In the genomic region with DNA sequence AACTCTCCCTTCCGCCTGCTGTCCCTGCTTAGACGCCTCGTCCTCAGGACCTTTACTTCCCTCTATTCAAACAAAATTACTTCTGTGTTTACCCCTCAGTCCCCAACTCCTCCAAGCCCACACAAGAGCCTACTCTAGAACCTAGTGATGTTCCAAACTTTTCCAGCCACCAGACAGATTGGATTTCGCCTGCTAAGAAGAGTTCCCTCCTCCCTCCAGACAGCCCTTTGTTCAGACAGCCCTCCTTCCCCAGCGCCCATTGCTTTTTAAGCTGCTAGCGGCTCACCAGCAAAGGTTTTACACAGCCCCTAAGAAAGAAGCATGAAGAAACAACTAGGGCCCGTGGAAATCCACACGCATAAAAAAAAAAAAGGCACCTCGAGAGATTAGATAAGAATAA, we compare ENCODE assay signal across 9 mouse cellular contexts. TPM values are rescaled to one million over a fixed set of nuclear protein-coding genes. Genes with fewer than 3 reads are reported as not detected.
DNase-seq lines count a peak whose midpoint lies in the region; ATAC-seq and TF ChIP-seq lines count a peak whose summit lies in the region.
"Had no signal": no experiment of that assay in that cellular context is flagged by ENCODE, and none has a peak within 500 bp of the region (broad histone marks: within the 10 kb centered on the region; RNA-seq: fewer than 3 reads in every experiment).

No protein-coding gene starts in this region.

- no peak for TF ChIP-seq CTCF in kidney, postnatal 0 days (IDR thresholded peaks at IDR 0.05; ENCODE audit: low read depth)

- H3K27ac ChIP-seq in kidney, postnatal 0 days, result no peak overlapping the region
- H3K27ac ChIP-seq in forebrain, embryonic 12.5 days, result no peak overlapping the region
- H3K27ac ChIP-seq in limb, embryonic 10.5 days, result peak overlapping the region; percentile 36; the same call in 1 of the 2 replicates
- H3K27ac ChIP-seq in neural tube, embryonic 12.5 days, result no peak overlapping the region

- H3K4me3 ChIP-seq in kidney, postnatal 0 days (replicated peaks; ENCODE audit: low read depth, low read length), result no peak overlapping the region
- peak overlapping the region; percentile 72 for H3K4me3 ChIP-seq in forebrain, embryonic 12.5 days (replicated peaks)
- peak overlapping the region; percentile 83 for H3K4me3 ChIP-seq in limb, embryonic 10.5 days
- H3K4me3 ChIP-seq in neural tube, embryonic 12.5 days, result 0 out of 2 replicates have a peak overlapping the region, but pooled peaks have one; percentile 52

- WGBS in kidney, postnatal 0 days, result 59% methylated on average over 9 of the region's 9 CpGs
- WGBS in forebrain, embryonic 12.5 days, result 20% methylated on average over 9 of the region's 9 CpGs
- 27% methylated on average over 9 of the region's 9 CpGs for WGBS in limb, embryonic 10.5 days
- WGBS in neural tube, embryonic 12.5 days, result 23% methylated on average over 9 of the region's 9 CpGs

- ATAC-seq in kidney, postnatal 0 days (replicated peaks; ENCODE audit: low FRiP score, low read depth), result no peak
- no peak for ATAC-seq in forebrain, embryonic 12.5 days (ENCODE audit: low FRiP score)
- no peak for ATAC-seq in neural tube, embryonic 12.5 days (ENCODE audit: low FRiP score, low read depth)

- peak overlapping the region; percentile 99; the same call in 1 of the 2 replicates for H3K4me2 ChIP-seq in kidney, postnatal 0 days (ENCODE audit: low read length)
- peak overlapping the region; percentile 90 for H3K4me2 ChIP-seq in forebrain, embryonic 12.5 days
- peak overlapping the region; percentile 91 for H3K4me2 ChIP-seq in neural tube, embryonic 12.5 days (replicated peaks)

- no peaks in the 10 kb centered on the region for H3K36me3 ChIP-seq in kidney, postnatal 0 days (ENCODE audit: insufficient read depth, low read length)
- peaks cover 14% of the 10 kb centered on the region for H3K36me3 ChIP-seq in forebrain, embryonic 12.5 days (replicated peaks)
- peaks cover 16% of the 10 kb centered on the region for H3K36me3 ChIP-seq in limb, embryonic 10.5 days
- H3K36me3 ChIP-seq in neural tube, embryonic 12.5 days, result peaks cover 8% of the 10 kb centered on the region

- H3K9me3 ChIP-seq in kidney, postnatal 0 days (replicated peaks; ENCODE audit: low read length), result no peaks in the 10 kb centered on the region
- 0 out of 2 replicates have a peak, but pooled peaks cover 2% of the 10 kb centered on the region for H3K9me3 ChIP-seq in forebrain, embryonic 12.5 days
- no peaks in the 10 kb centered on the region for H3K9me3 ChIP-seq in limb, embryonic 10.5 days (replicated peaks)
- H3K9me3 ChIP-seq in neural tube, embryonic 12.5 days, result no peaks in the 10 kb centered on the region

- DNase-seq in kidney, postnatal 0 days (ENCODE audit: low spot score), result no peak
- DNase-seq in kidney, postnatal 36 days, result no peak
- DNase-seq in limb, embryonic 10.5 days (ENCODE audit: low spot score), result no peak
- DNase-seq in yolk sac, embryonic 10.5 days (ENCODE audit: low spot score), result no peak
- no peak for DNase-seq in lung, postnatal 4 days
- no peak for DNase-seq in embryo, embryonic 9.5 days (ENCODE audit: extremely low spot score)
- DNase-seq: thymus, adult 18-20 months had no signal

- no peak overlapping the region for H3K9ac ChIP-seq in kidney, postnatal 0 days (ENCODE audit: low read depth, low read length)
- H3K9ac ChIP-seq in forebrain, embryonic 12.5 days, result 0 out of 2 replicates have a peak overlapping the region, but pooled peaks have one; percentile 84
- 0 out of 2 replicates have a peak overlapping the region, but pooled peaks have one; percentile 82 for H3K9ac ChIP-seq in neural tube, embryonic 12.5 days

- H3K4me1 ChIP-seq in kidney, postnatal 0 days (replicated peaks; ENCODE audit: insufficient read depth, low read length), result peaks cover 17% of the 10 kb centered on the region; the same call in 1 of the 2 replicates
- H3K4me1 ChIP-seq in forebrain, embryonic 12.5 days, result peaks cover 40% of the 10 kb centered on the region
- peaks cover 59% of the 10 kb centered on the region for H3K4me1 ChIP-seq in limb, embryonic 10.5 days
- H3K4me1 ChIP-seq in neural tube, embryonic 12.5 days, result peaks cover 33% of the 10 kb centered on the region

- no peaks in the 10 kb centered on the region for H3K27me3 ChIP-seq in kidney, postnatal 0 days (ENCODE audit: insufficient read depth, low read length)
- H3K27me3 ChIP-seq in forebrain, embryonic 12.5 days, result no peaks in the 10 kb centered on the region
- no peaks in the 10 kb centered on the region for H3K27me3 ChIP-seq in limb, embryonic 10.5 days (ENCODE audit: low read depth, poor library complexity, severe bottlenecking)
- no peaks in the 10 kb centered on the region for H3K27me3 ChIP-seq in neural tube, embryonic 12.5 days (replicated peaks)

RNA-seq across cellular contexts. Expression of gene Tiam1, which starts 2.0 kb away (rescaled TPM):
- polyA plus RNA-seq in kidney, postnatal 0 days (2015; fragmentation: Nextera tagmentation; extraction: Ambion mirVana), result 10.8 and 11.5 TPM in 2 replicates
- polyA plus RNA-seq in forebrain, embryonic 12.5 days (2016; fragmentation: Nextera tagmentation; extraction: Ambion mirVana), result 24.7 and 31.5 TPM in 2 replicates
- 23.8 and 30.8 TPM in 2 replicates for polyA plus RNA-seq in limb, embryonic 10.5 days (2016; fragmentation: Nextera tagmentation; extraction: Ambion mirVana)
- 15.7 and 22.2 TPM in 2 replicates for polyA plus RNA-seq in neural tube, embryonic 12.5 days (2016; fragmentation: Nextera tagmentation; extraction: Ambion mirVana)
